ENCODE assay signal across 20 mouse cellular contexts in genomic region chr12:69388321-69388869, GRCm38 (mm10). TPM values are rescaled to one million over a fixed set of nuclear protein-coding genes. Genes with fewer than 3 reads are reported as not detected.
A peak's percentile ranks its signal among the peaks of the same experiment; 100 is the strongest.
DNase-seq lines count a peak whose midpoint lies in the region; TF ChIP-seq lines count a peak whose summit lies in the region.
"Had no signal": no experiment of that assay in that cellular context is flagged by ENCODE, and none has a peak within 500 bp of the region (broad histone marks: within the 10 kb centered on the region; RNA-seq: fewer than 3 reads in every experiment).

No protein-coding gene starts in this region.

- H3K27ac ChIP-seq in embryonic fibroblast, embryonic 13.5 days (ENCODE audit: insufficient read depth, low read length), result peak overlapping the region; percentile 27; the same call in 1 of the 2 replicates
- H3K27ac ChIP-seq: embryonic facial prominence, embryonic 15.5 days; forebrain, embryonic 12.5 days; hindbrain, embryonic 10.5 days; hindbrain, embryonic 14.5 days; intestine, embryonic 15.5 days had no signal

- H3K4me3 ChIP-seq in embryonic fibroblast, embryonic 13.5 days (ENCODE audit: insufficient read depth, low read length), result no peak overlapping the region
- H3K4me3 ChIP-seq: embryonic facial prominence, embryonic 15.5 days; forebrain, embryonic 12.5 days; heart, embryonic 12.5 days; hindbrain, embryonic 10.5 days; intestine, embryonic 15.5 days had no signal

- no peak for TF ChIP-seq POLR2A in embryonic fibroblast, embryonic 13.5 days (IDR thresholded peaks at IDR 0.05; ENCODE audit: low read depth, low read length)

- peak; percentile 76 for DNase-seq in 3T3-L1 (ENCODE audit: low read depth, low spot score)
- peak; percentile 30 for DNase-seq in MN1 (ENCODE audit: low spot score)
- DNase-seq in adrenal gland, adult (ENCODE audit: inconsistent age in 2 of 2, low spot score in 1 of 2), result no peak
- no peak for DNase-seq in adrenal gland, postnatal 14 days
- no peak for DNase-seq in spleen, adult 12 weeks (ENCODE audit: low spot score)
- DNase-seq: adrenal gland, adult 2 months; adrenal gland, postnatal 36 days; B cell, adult 2 months; cerebellum, adult 8-10 months; cerebellum, postnatal 14 days; embryo, embryonic 11 days; gastrocnemius, postnatal 10 days had no signal

- no peak for TF ChIP-seq CTCF in embryonic fibroblast, embryonic 13.5 days (IDR thresholded peaks at IDR 0.05; ENCODE audit: borderline replicate concordance, insufficient read depth, low read length)

- H3K4me1 ChIP-seq in embryonic fibroblast, embryonic 13.5 days (ENCODE audit: control insufficient read depth, insufficient read depth, low read length), result peaks cover 4% of the 10 kb centered on the region; the same call in 1 of the 2 replicates
- H3K4me1 ChIP-seq: forebrain, embryonic 12.5 days; hindbrain, embryonic 10.5 days; intestine, embryonic 15.5 days had no signal

RNA-seq across cellular contexts. Expression of gene Gm9887, which starts 16.1 kb away (rescaled TPM):
- not detected in 2 replicates for polyA plus RNA-seq in embryonic fibroblast, embryonic 13.5 days (2011; ENCODE audit: insufficient read length, low read depth, missing spikeins)
- total RNA-seq in adrenal gland, postnatal 14 days (2021), result 1.2 TPM in 1 of 2 replicates, not detected in the other
- polyA plus RNA-seq: activated CD4-positive, CD25-positive, alpha-beta regulatory T cell, adult 4 months had no signal

RNA-seq across cellular contexts. Expression of gene Arf6, which starts 16.4 kb away (rescaled TPM):
- 106 and 119 TPM in 2 replicates for polyA plus RNA-seq in embryonic fibroblast, embryonic 13.5 days (2011; ENCODE audit: insufficient read length, low read depth, missing spikeins)
- total RNA-seq in adrenal gland, postnatal 14 days (2021), result 111 and 117 TPM in 2 replicates

RNA-seq across cellular contexts. Expression of gene Nemf, which starts 31.4 kb away (rescaled TPM):
- polyA plus RNA-seq in embryonic fibroblast, embryonic 13.5 days (2011; ENCODE audit: insufficient read length, low read depth, missing spikeins), result 57.2 and 70.2 TPM in 2 replicates
- 39.1 and 45.4 TPM in 2 replicates for total RNA-seq in adrenal gland, postnatal 14 days (2021)

Comparison
In these comparisons a context has a peak if more than half of its experiments do, and no peak if none do; other contexts are left out.
1. DNase-seq: peak in 3T3-L1 (single experiment) and MN1 (single experiment); none in adrenal gland, adult (0 of 2), adrenal gland, postnatal 14 days (single experiment) and spleen, adult 12 weeks (single experiment).